Mouse (Mus musculus): ENCODE results near the gene Tmpo. TPM values are rescaled to one million over a fixed set of nuclear protein-coding genes. Genes with fewer than 3 reads are reported as not detected.

Tmpo gene
- polyA plus RNA-seq, 1 experiment from 2014 or later = 400 TPM

DNA sequence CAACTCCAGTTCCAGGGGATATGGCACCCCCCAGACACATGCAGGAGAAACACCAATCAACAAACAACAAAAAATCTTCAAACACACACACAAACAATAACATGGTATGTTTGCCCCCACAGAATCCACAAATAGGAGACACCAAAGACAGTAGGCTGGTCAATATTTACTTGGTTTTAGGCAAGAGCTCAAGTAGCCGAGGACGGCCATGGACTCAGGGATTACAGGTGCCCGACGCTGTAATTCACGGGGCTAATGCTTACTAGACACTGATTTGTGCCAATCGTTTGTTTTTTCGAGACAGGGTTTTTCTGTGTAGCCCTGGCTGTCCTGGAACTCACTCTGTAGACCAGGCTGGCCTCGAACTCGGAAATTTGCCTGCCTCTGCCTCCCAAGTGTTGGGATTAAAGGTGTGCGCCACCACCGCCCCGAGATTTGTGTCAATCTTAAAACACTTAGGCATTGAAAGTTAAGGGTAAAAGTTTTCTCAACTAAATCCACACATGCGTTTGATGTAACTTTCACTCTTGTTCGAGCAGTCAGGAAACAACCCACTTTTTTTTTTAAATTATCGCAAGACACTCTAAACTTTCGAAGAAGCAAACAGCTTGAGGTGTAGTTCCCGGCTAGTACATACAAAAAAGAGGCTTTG lies 11.6 kb downstream of the Tmpo start:
- H3K9ac ChIP-seq = peak overlapping the region; percentile 100; the same call in 1 of the 2 replicates
- H3K27ac ChIP-seq = 0 out of 2 replicates have a peak overlapping the region, but pooled peaks have one; percentile 23
- peak overlapping the region; percentile 96 for H3K4me3 ChIP-seq
- H3K4me1 ChIP-seq = peaks cover 21% of the 10 kb centered on the region
- H3K4me2 ChIP-seq (replicated peaks) = peak overlapping the region; percentile 72
- H3K9me3 ChIP-seq = no peaks in the 10 kb centered on the region
- no peaks in the 10 kb centered on the region for H3K27me3 ChIP-seq
- H3K36me3 ChIP-seq = peaks cover 11% of the 10 kb centered on the region
- 43% methylated on average over 17 of the region's 17 CpGs for WGBS
- ATAC-seq (ENCODE audit: insufficient number of reproducible peaks, insufficient read depth, low FRiP score, low TSS enrichment) = no peak

DNA sequence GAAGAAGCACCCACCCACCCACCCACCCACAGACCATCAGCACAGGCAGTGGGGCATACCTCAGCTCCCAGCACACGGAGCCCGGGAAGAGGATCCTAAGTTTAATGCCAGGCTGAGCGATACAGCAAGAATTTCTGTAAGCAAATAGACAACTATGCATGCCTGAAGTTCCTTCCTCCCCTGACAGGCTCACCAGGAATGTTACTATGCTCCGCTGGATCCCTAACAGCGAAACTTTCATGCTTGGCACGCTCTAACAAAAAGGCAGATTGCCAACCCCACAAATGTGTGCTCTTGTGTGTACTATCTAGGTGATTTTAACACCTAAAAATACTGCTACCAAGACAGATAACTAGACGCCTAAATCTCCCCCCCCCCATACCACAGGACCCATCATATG lies 13.8 kb downstream of the Tmpo start:
- WGBS = 68% methylated on average over 7 of the region's 7 CpGs
- no peak overlapping the region for H3K27ac ChIP-seq
- H3K4me3 ChIP-seq = no peak overlapping the region
- peak overlapping the region; percentile 35 for H3K4me2 ChIP-seq (replicated peaks)
- H3K27me3 ChIP-seq = no peaks in the 10 kb centered on the region
- no peak for ATAC-seq (ENCODE audit: insufficient number of reproducible peaks, insufficient read depth, low FRiP score, low TSS enrichment)
- H3K9ac ChIP-seq = no peak overlapping the region
- H3K9me3 ChIP-seq = no peaks in the 10 kb centered on the region
- peaks cover 21% of the 10 kb centered on the region for H3K4me1 ChIP-seq
- peaks cover 30% of the 10 kb centered on the region for H3K36me3 ChIP-seq

DNA sequence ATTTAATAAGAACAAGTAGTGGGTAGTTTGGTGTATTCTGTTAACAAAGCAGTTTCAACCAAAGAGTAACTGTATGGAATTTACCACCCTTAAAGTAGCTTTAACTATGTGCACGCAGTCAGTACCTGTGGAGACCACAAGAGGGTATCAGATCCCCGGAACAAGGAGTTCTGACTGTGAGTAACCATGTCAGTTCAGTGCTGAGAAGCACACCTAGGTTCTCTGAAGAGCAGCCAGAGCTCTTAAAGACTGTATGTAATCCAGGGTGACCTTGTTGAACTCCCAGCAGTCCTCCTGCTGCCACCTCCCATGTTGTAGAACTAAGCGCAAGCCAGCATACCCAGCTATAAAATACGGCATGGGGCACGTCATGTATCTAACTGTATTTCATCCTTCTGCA lies 14.2 kb downstream of the Tmpo start:
- no peak overlapping the region for H3K27ac ChIP-seq
- H3K9me3 ChIP-seq = no peaks in the 10 kb centered on the region
- H3K4me3 ChIP-seq = no peak overlapping the region
- no peaks in the 10 kb centered on the region for H3K27me3 ChIP-seq
- H3K4me2 ChIP-seq (replicated peaks) = peak overlapping the region; percentile 35
- no peak for ATAC-seq (ENCODE audit: insufficient number of reproducible peaks, insufficient read depth, low FRiP score, low TSS enrichment)
- H3K36me3 ChIP-seq = peaks cover 34% of the 10 kb centered on the region
- H3K9ac ChIP-seq = no peak overlapping the region
- 64% methylated on average over 5 of the region's 5 CpGs for WGBS
- peaks cover 19% of the 10 kb centered on the region for H3K4me1 ChIP-seq

DNA sequence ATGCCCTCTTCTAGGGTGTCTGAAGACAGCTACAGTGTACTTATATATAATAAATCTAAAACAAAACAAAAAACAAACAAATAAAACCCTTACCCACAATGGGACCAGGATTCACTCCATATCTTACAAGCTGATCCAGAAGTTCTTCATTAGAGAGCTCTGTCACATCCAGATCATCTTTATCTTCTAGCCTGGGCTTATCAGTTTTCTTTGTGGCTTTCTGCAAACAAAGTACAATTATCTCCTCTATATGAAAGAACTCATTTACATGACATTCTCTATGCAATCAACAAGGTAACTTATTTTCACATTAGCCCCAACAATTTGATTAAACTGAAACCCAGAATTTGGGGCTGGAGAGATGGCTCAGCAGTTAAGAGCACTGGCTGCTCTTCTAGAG lies 15.3 kb downstream of the Tmpo start:
- Histone ChIP-seq H3K4me3 (no peak overlapping the region), H3K4me2 (replicated peaks) (no peak overlapping the region), H3K9ac (no peak overlapping the region), H3K27me3 (no peaks in the 10 kb centered on the region), H3K36me3 (peaks cover 45% of the 10 kb centered on the region), H3K4me1 (peaks cover 19% of the 10 kb centered on the region), H3K9me3 (no peaks in the 10 kb centered on the region), H3K27ac (no peak overlapping the region)
- no peak for ATAC-seq (ENCODE audit: insufficient number of reproducible peaks, insufficient read depth, low FRiP score, low TSS enrichment)

DNA sequence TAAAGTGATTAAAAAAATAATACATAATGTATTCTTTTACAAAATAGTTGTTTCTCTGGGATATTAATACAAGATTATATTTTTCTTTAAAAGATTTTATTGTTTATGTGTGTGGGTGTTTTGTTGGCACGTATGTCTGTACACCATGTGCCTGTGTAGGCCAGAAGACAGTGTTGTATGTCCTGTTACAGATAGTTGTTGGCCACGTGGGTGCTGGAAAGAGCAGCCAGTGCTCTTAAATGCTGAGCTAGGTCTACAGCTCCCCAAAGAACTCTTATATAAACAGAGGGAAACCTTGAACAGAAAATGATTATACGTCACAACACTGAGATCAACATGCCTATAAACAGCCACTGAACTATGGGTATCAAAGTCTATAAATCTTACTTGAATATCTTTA lies 16.6 kb downstream of the Tmpo start:
- 86% methylated on average over 3 of the region's 3 CpGs for WGBS
- Histone ChIP-seq H3K27me3 (no peaks in the 10 kb centered on the region), H3K4me2 (replicated peaks) (no peak overlapping the region), H3K4me1 (peaks cover 19% of the 10 kb centered on the region), H3K9me3 (no peaks in the 10 kb centered on the region), H3K36me3 (peaks cover 56% of the 10 kb centered on the region), H3K27ac (no peak overlapping the region), H3K9ac (no peak overlapping the region), H3K4me3 (no peak overlapping the region)
- ATAC-seq (ENCODE audit: insufficient number of reproducible peaks, insufficient read depth, low FRiP score, low TSS enrichment) = no peak

GRCm38 (mm10) chr10:91162511-91163163 lies 18.5 kb downstream of the Tmpo start:
- Histone ChIP-seq H3K4me3 (no peak overlapping the region), H3K9ac (no peak overlapping the region), H3K36me3 (peaks cover 68% of the 10 kb centered on the region), H3K4me2 (replicated peaks) (no peak overlapping the region), H3K4me1 (0 out of 2 replicates have a peak, but pooled peaks cover 2% of the 10 kb centered on the region), H3K27me3 (no peaks in the 10 kb centered on the region), H3K27ac (no peak overlapping the region), H3K9me3 (no peaks in the 10 kb centered on the region)
- 90% methylated on average over 15 of the region's 15 CpGs for WGBS
- no peak for ATAC-seq (ENCODE audit: insufficient number of reproducible peaks, insufficient read depth, low FRiP score, low TSS enrichment)

GRCm38 (mm10) chr10:91162077-91162476 lies 19.0 kb downstream of the Tmpo start:
- no peak for ATAC-seq (ENCODE audit: insufficient number of reproducible peaks, insufficient read depth, low FRiP score, low TSS enrichment)
- Histone ChIP-seq H3K27me3 (no peaks in the 10 kb centered on the region), H3K9ac (no peak overlapping the region), H3K27ac (no peak overlapping the region), H3K4me1 (no peaks in the 10 kb centered on the region), H3K9me3 (no peaks in the 10 kb centered on the region), H3K4me3 (no peak overlapping the region), H3K36me3 (peaks cover 72% of the 10 kb centered on the region), H3K4me2 (replicated peaks) (no peak overlapping the region)
- 90% methylated on average over 11 of the region's 11 CpGs for WGBS

- Histone ChIP-seq H3K4me2 (replicated peaks) (no peak overlapping the region), H3K4me3 (no peak overlapping the region), H3K36me3 (peaks cover 80% of the 10 kb centered on the region), H3K4me1 (no peaks in the 10 kb centered on the region), H3K27me3 (no peaks in the 10 kb centered on the region), H3K9me3 (no peaks in the 10 kb centered on the region), H3K27ac (no peak overlapping the region), H3K9ac (no peak overlapping the region)
- 92% methylated on average over 5 of the region's 5 CpGs for WGBS
- no peak for ATAC-seq (ENCODE audit: insufficient number of reproducible peaks, insufficient read depth, low FRiP score, low TSS enrichment)
Observed at GRCm38 (mm10) chr10:91161006-91161405, 20.1 kb downstream of the Tmpo start.

- Histone ChIP-seq H3K27me3 (no peaks in the 10 kb centered on the region), H3K36me3 (peaks cover 82% of the 10 kb centered on the region)
Observed at GRCm38 (mm10) chr10:91158442-91158841, 22.7 kb downstream of the Tmpo start.

DNA sequence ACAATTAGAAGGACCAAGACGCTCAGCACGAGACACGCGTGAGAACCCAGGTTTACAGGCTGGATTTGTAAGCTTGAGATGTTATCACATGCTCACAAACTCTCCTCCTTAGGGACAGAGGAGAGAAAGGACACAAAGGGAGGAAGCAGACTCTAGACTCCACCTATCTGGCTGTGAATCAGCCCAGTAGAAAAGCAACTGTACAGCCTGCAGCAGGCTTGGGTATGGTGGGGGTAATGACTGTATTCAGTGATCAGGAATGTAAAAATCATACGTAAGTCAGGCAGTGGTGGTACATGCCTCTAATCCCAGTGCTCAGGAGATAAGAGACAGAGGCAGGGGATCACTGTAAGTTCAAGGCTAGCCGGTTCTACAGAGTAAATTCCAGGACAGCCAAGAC lies 24.8 kb downstream of the Tmpo start:
- ATAC-seq (ENCODE audit: insufficient number of reproducible peaks, insufficient read depth, low FRiP score, low TSS enrichment) = no peak
- Histone ChIP-seq H3K4me2 (replicated peaks) (no peak overlapping the region), H3K9ac (no peak overlapping the region), H3K27ac (no peak overlapping the region), H3K36me3 (peaks cover 80% of the 10 kb centered on the region), H3K9me3 (no peaks in the 10 kb centered on the region), H3K4me3 (no peak overlapping the region), H3K27me3 (no peaks in the 10 kb centered on the region), H3K4me1 (no peaks in the 10 kb centered on the region)
- WGBS = 85% methylated on average over 6 of the region's 6 CpGs

More at GRCm38 (mm10) chr10:91158442-91158841, 22.7 kb downstream of the Tmpo start:
- Histone ChIP-seq H3K9ac (no peak overlapping the region), H3K4me1 (no peaks in the 10 kb centered on the region), H3K4me2 (replicated peaks) (no peak overlapping the region), H3K27ac (no peak overlapping the region), H3K4me3 (no peak overlapping the region), H3K9me3 (no peaks in the 10 kb centered on the region)
- 75% methylated on average over 8 of the region's 8 CpGs for whole genome bisulfite sequencing
- ATAC-seq (ENCODE audit: insufficient number of reproducible peaks, insufficient read depth, low FRiP score, low TSS enrichment) = no peak

DNA sequence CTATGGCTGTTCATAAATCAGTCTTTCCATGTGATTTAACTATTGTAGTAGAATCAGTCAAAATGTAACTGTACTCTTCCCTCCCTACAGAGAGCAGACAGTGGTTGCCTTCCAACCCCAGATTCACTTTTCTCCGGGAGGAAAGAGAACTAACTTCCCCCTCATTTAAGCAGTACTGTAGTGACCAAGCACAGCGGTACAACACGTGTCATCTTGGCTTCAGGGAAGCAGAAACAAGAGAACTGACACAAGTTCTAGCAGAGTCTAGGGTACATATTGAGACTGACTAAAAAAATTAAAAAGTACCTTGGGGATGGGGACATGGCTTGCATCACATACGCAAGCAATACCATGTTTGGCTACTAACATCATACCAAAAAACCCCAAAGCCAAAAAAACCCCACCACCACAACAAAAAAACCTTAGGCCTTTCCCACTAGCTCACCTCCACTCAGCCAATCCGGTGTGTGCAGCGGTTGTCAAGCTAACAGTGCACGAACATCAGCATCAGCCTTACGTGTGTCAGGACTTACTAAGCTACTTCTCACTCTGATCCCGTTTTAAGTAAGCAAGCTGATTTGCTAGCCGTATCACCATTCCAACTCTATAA lies 27.1 kb downstream of the Tmpo start:
- no peaks in the 10 kb centered on the region for H3K9me3 ChIP-seq
- no peak overlapping the region for H3K4me2 ChIP-seq (replicated peaks)
- WGBS = 89% methylated on average over 10 of the region's 10 CpGs
- no peak overlapping the region for H3K9ac ChIP-seq
- no peak for ATAC-seq (ENCODE audit: insufficient number of reproducible peaks, insufficient read depth, low FRiP score, low TSS enrichment)
- H3K4me3 ChIP-seq = no peak overlapping the region
- no peak overlapping the region for H3K27ac ChIP-seq
- H3K4me1 ChIP-seq = no peaks in the 10 kb centered on the region
- H3K27me3 ChIP-seq = no peaks in the 10 kb centered on the region
- H3K36me3 ChIP-seq = peaks cover 85% of the 10 kb centered on the region

DNA sequence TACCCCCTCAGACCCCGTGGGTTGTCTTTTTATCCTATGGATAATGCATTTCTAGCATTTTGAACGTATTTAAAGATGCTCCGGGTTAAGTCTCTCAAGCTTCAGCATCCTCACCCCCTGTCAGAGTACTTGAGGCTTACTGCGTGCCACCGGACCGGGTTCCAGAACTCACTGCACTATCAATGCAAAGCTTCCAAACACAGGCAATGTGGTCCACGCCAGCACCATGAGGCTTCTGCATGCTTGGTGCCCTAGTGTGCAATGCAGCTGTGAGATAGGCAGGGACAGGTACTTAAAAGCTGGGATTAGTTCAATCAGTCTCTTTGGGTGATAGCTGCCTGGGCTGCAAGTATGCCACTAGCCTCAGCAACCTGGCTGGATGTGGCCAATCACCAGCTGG lies 35.7 kb downstream of the Tmpo start:
- Histone ChIP-seq H3K4me3 (no peak overlapping the region), H3K27ac (no peak overlapping the region), H3K4me2 (replicated peaks) (no peak overlapping the region), H3K27me3 (no peaks in the 10 kb centered on the region), H3K4me1 (no peaks in the 10 kb centered on the region), H3K9ac (no peak overlapping the region), H3K36me3 (peaks cover 45% of the 10 kb centered on the region), H3K9me3 (no peaks in the 10 kb centered on the region)
- WGBS = 94% methylated on average over 7 of the region's 7 CpGs
- no peak for ATAC-seq (ENCODE audit: insufficient number of reproducible peaks, insufficient read depth, low FRiP score, low TSS enrichment)
